Mouse (Mus musculus): ENCODE data around the gene Nsmce1. TPM values are rescaled to one million over a fixed set of nuclear protein-coding genes. Genes with fewer than 3 reads are reported as not detected.
A peak's percentile ranks its signal among the peaks of the same experiment; 100 is the strongest.
"Not testable (repeated sequence)": the region's sequence is repeated elsewhere in the genome, so short reads cannot be mapped to it uniquely, and the experiment has no call there.

Gene Nsmce1
- polyA plus RNA-seq, 1 experiment from 2014 or later, result 119 TPM

DNA sequence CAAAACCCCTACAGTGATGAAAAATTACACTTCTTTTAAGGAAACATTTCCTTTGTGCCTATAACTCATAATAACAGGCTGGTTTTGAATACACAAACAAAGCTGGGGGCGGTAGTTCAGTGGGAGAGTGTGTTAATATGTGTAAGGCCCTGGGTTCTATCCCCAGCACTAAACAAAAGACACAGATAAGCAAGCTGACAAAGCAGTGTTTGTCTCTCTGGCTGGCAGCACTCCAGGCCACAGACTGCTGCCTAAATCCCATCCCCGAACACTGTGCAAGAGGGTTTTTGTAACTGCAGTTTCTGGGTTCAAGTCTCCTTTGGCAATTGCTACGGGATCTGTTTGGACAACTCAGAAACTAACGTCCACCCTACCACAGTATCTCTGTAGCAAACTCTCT lies 49.1 kb downstream of the Nsmce1 start:
- Histone ChIP-seq H3K27ac (ENCODE audit: low read depth, low read length) (no peak overlapping the region), H3K4me2 (ENCODE audit: low read depth) (no peak overlapping the region), H3K36me3 (ENCODE audit: control insufficient read depth, insufficient read depth, low read length) (no peaks in the 10 kb centered on the region), H3K9ac (ENCODE audit: low read length) (no peak overlapping the region), H3K27me3 (ENCODE audit: control insufficient read depth, insufficient read depth, low read length) (no peaks in the 10 kb centered on the region), H3K4me1 (ENCODE audit: control insufficient read depth, insufficient read depth, low read length) (peaks cover 8% of the 10 kb centered on the region; the same call in 1 of the 2 replicates), H3K4me3 (ENCODE audit: low read depth, low read length) (no peak overlapping the region), H3K9me3 (ENCODE audit: control insufficient read depth, low read length) (no peaks in the 10 kb centered on the region)
- DNase-seq (ENCODE audit: low spot score) (no peak), ATAC-seq (ENCODE audit: insufficient read depth, low FRiP score, low TSS enrichment) (no peak)
- WGBS, result 88% methylated on average over 4 of the region's 4 CpGs

DNA sequence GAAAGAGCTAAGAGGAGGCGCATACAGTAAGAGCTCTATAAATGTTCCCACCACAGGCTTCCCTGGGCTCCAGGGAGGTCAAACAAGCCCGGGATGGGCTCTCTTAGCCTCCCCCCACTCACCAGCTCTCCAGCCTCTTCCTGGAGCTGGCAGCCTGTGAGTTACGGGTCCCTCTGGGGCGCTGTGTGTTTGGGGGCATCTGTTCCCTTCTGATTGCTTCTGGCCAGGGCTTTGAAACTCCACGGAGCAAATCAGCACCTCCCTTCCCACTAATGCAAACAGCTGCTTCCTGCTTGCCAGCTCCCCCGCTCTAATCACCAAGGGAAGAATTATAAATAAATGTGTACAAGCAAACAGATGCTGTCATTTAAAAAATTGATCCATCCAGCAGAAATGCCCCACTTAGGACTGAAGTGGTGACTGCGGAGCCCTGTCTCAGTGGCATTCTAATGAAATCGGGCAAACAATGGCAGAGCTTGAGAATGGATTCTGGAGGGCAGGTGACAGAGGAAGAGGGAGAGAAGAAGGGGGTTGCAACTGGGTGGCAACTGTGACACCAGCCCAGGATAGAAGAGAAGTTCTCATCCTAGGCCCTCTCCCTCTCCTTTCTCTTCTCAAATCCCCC lies 56.6 kb downstream of the Nsmce1 start:
- WGBS, result 40% methylated on average over 8 of the region's 8 CpGs
- DNase-seq (ENCODE audit: low spot score) (peak; percentile 62), ATAC-seq (ENCODE audit: insufficient read depth, low FRiP score, low TSS enrichment) (peak; percentile 68; the same call in 1 of the 2 replicates)
- H3K4me1 ChIP-seq (ENCODE audit: control insufficient read depth, insufficient read depth, low read length), result no peaks in the 10 kb centered on the region
- H3K9ac ChIP-seq (ENCODE audit: low read length), result no peak overlapping the region
- H3K4me2 ChIP-seq (ENCODE audit: low read depth), result no peak overlapping the region
- H3K27me3 ChIP-seq (ENCODE audit: control insufficient read depth, insufficient read depth, low read length), result no peaks in the 10 kb centered on the region
- H3K4me3 ChIP-seq (ENCODE audit: low read depth, low read length), result no peak overlapping the region
- no peaks in the 10 kb centered on the region for H3K36me3 ChIP-seq (ENCODE audit: control insufficient read depth, insufficient read depth, low read length)
- no peaks in the 10 kb centered on the region for H3K9me3 ChIP-seq (ENCODE audit: control insufficient read depth, low read length)
- H3K27ac ChIP-seq (ENCODE audit: low read depth, low read length), result peak overlapping the region; percentile 21; the same call in 1 of the 2 replicates

DNA sequence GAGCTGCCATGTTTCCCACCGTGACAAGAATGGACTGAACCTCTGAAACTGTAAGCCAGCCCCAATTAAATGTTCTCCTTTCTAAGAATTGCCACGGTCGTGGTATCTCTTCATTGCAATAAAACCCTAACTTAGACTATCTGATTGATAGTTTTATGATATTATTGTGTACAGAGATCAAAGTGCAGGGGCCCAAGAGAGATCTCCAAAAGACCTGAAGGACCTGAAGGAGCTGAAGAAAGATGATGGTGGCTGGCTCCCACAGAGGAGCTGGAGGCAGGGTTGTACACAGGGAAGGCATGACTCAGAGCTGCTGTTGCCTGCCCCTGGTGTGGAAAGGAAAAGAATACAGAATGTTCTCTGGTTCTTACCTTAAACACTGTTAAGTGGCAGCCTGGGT lies 57.5 kb downstream of the Nsmce1 start:
- no peak overlapping the region for H3K4me2 ChIP-seq (ENCODE audit: low read depth)
- WGBS, result 83% methylated on average over 3 of the region's 3 CpGs
- no peak overlapping the region for H3K27ac ChIP-seq (ENCODE audit: low read depth, low read length)
- H3K9me3 ChIP-seq (ENCODE audit: control insufficient read depth, low read length), result no peaks in the 10 kb centered on the region
- ATAC-seq (ENCODE audit: insufficient read depth, low FRiP score, low TSS enrichment) (no peak), DNase-seq (ENCODE audit: low spot score) (no peak)
- H3K36me3 ChIP-seq (ENCODE audit: control insufficient read depth, insufficient read depth, low read length), result no peaks in the 10 kb centered on the region
- no peak overlapping the region for H3K9ac ChIP-seq (ENCODE audit: low read length)
- no peaks in the 10 kb centered on the region for H3K4me1 ChIP-seq (ENCODE audit: control insufficient read depth, insufficient read depth, low read length)
- no peak overlapping the region for H3K4me3 ChIP-seq (ENCODE audit: low read depth, low read length)
- H3K27me3 ChIP-seq (ENCODE audit: control insufficient read depth, insufficient read depth, low read length), result no peaks in the 10 kb centered on the region

DNA sequence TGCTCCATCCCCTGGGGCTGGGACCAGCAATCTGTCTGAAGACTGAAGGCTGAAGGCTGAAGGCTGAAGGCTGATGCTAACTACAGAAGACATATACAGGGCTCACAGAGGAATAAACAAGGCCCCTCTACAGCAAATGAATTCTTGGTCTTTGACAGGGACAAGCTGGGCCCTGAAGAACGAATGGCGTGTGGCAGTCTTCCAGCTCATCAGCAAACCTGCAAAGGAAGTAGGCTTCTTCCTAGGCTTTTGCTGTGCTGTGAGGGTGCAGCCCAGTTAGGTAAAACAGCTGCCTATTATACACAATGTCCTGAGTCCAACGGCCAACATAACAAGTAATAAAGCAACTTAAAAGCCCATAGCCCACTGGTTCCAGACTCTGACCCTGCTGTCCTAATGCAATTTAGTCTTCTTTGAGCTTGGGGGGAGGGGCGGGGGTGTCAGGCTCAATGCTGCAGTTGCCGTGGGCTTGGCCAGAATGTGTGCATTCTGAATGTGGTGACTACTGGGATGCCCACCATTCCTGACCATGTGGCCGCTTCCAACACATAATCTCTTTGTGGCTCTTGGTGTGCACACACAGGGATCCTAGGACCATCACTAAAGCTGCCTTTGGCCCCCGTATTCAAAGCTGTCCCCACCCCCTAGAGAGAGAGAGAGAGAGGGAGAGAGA lies 61.1 kb downstream of the Nsmce1 start:
- Histone ChIP-seq H3K4me2 (ENCODE audit: low read depth) (no peak overlapping the region), H3K4me3 (ENCODE audit: low read depth, low read length) (no peak overlapping the region), H3K27me3 (ENCODE audit: control insufficient read depth, insufficient read depth, low read length) (no peaks in the 10 kb centered on the region), H3K9me3 (ENCODE audit: control insufficient read depth, low read length) (no peaks in the 10 kb centered on the region), H3K9ac (ENCODE audit: low read length) (no peak overlapping the region), H3K36me3 (ENCODE audit: control insufficient read depth, insufficient read depth, low read length) (no peaks in the 10 kb centered on the region), H3K4me1 (ENCODE audit: control insufficient read depth, insufficient read depth, low read length) (no peaks in the 10 kb centered on the region), H3K27ac (ENCODE audit: low read depth, low read length) (no peak overlapping the region)
- whole genome bisulfite sequencing, result 65% methylated on average over 7 of the region's 7 CpGs
- DNase-seq (ENCODE audit: low spot score) (no peak), ATAC-seq (ENCODE audit: insufficient read depth, low FRiP score, low TSS enrichment) (no peak)

DNA sequence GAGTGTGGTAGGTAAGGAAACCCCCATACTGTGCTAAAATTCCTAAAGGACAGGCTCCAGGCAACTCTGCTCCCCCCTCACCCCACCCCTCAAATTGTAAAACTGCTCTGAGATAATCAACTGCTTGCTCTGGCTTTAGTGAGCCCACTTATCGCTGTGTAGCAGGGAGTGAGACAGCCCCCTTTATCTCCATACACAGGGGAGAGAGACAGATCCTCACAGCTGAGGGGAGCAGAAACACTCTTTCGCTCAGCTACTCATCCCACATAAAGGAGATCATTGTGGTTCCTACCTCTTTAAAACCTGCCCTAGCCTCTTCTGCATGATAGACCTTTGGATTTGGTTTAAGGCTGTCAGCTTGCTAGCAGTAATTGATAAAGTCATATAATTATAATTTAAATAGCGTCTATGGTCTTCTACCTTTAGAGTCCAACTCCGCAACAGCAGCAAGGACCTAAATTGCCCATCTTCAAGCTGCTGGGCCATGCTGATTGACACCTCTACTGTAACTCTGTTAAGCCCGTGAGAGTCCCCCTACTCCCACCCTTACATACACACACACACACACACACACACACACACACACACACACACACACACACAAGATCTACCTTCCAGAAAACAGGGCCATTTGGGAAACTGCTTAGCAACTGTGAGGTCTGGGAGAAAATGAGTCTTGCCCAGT lies 62.4 kb downstream of the Nsmce1 start:
- 77% methylated on average over 5 of the region's 5 CpGs for WGBS
- DNase-seq (ENCODE audit: low spot score); H3K4me2 ChIP-seq (ENCODE audit: low read depth); H3K27me3 ChIP-seq (ENCODE audit: control insufficient read depth, insufficient read depth, low read length); H3K9me3 ChIP-seq (ENCODE audit: control insufficient read depth, low read length); H3K4me3 ChIP-seq (ENCODE audit: low read depth, low read length); H3K27ac ChIP-seq (ENCODE audit: low read depth, low read length); H3K36me3 ChIP-seq (ENCODE audit: control insufficient read depth, insufficient read depth, low read length); ATAC-seq (ENCODE audit: insufficient read depth, low FRiP score, low TSS enrichment); H3K9ac ChIP-seq (ENCODE audit: low read length); H3K4me1 ChIP-seq (ENCODE audit: control insufficient read depth, insufficient read depth, low read length): not testable (repeated sequence)

DNA sequence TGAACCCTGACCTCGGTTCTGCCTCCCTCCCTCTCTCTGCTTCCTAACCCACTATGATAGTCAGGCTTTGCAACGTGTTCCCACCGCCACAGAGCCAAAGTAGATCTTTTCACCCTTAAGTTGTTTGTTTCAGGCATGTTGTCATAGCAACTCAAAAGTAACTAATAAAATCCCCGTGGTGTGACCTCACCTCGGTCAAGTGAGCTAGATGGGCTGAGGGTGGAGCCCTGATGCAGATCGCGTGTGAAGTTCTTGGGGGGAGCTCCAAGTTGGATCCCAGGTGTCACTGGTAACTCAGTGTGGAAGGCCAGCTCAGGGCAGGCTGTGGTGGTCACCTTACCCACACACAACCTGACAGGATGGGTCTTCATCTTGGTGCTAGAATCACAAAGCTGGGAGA lies 63.0 kb downstream of the Nsmce1 start:
- no peak overlapping the region for H3K9ac ChIP-seq (ENCODE audit: low read length)
- no peak overlapping the region for H3K4me2 ChIP-seq (ENCODE audit: low read depth)
- H3K27me3 ChIP-seq (ENCODE audit: control insufficient read depth, insufficient read depth, low read length), result no peaks in the 10 kb centered on the region
- DNase-seq (ENCODE audit: low spot score), result no peak
- no peak overlapping the region for H3K27ac ChIP-seq (ENCODE audit: low read depth, low read length)
- no peaks in the 10 kb centered on the region for H3K4me1 ChIP-seq (ENCODE audit: control insufficient read depth, insufficient read depth, low read length)
- H3K36me3 ChIP-seq (ENCODE audit: control insufficient read depth, insufficient read depth, low read length), result no peaks in the 10 kb centered on the region
- no peak overlapping the region for H3K4me3 ChIP-seq (ENCODE audit: low read depth, low read length)
- no peaks in the 10 kb centered on the region for H3K9me3 ChIP-seq (ENCODE audit: control insufficient read depth, low read length)
- WGBS, result 77% methylated on average over 7 of the region's 7 CpGs
- no peak for ATAC-seq (ENCODE audit: insufficient read depth, low FRiP score, low TSS enrichment)

DNA sequence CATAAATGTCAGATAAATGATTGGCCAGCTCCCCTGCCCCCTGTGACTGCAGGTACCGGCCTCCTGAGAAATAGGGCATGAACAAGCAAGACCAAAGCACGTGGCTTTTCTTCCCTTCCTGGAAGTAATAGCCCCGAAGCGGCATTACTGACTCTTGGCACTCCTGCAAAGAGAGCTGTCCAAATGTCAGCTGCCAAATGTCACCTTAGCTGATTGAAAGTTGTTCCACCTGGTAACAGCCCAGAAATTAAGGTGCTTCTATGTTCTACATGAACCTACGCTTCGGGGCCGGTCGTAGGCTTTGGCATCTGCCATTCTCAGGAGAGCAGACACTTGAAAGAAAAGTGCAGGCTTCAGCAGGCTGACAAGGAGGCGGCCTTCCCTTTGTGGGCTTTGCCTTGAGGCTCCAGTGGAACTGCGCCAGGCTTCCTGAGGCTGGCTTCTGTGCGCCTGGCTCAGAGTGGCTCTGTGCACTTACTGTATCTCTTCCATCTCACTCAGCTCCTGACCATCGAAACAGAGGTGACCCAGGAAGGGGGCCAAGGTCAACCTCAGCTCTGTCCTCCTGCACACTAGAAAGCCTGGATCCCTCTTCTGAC lies 63.8 kb downstream of the Nsmce1 start:
- WGBS, result 87% methylated on average over 12 of the region's 12 CpGs
- no peaks in the 10 kb centered on the region for H3K36me3 ChIP-seq (ENCODE audit: control insufficient read depth, insufficient read depth, low read length)
- H3K9me3 ChIP-seq (ENCODE audit: control insufficient read depth, low read length), result no peaks in the 10 kb centered on the region
- ATAC-seq (ENCODE audit: insufficient read depth, low FRiP score, low TSS enrichment) (no peak), DNase-seq (ENCODE audit: low spot score) (no peak)
- no peak overlapping the region for H3K9ac ChIP-seq (ENCODE audit: low read length)
- no peak overlapping the region for H3K4me2 ChIP-seq (ENCODE audit: low read depth)
- no peaks in the 10 kb centered on the region for H3K27me3 ChIP-seq (ENCODE audit: control insufficient read depth, insufficient read depth, low read length)
- no peak overlapping the region for H3K4me3 ChIP-seq (ENCODE audit: low read depth, low read length)
- H3K27ac ChIP-seq (ENCODE audit: low read depth, low read length), result no peak overlapping the region
- H3K4me1 ChIP-seq (ENCODE audit: control insufficient read depth, insufficient read depth, low read length), result no peaks in the 10 kb centered on the region

DNA sequence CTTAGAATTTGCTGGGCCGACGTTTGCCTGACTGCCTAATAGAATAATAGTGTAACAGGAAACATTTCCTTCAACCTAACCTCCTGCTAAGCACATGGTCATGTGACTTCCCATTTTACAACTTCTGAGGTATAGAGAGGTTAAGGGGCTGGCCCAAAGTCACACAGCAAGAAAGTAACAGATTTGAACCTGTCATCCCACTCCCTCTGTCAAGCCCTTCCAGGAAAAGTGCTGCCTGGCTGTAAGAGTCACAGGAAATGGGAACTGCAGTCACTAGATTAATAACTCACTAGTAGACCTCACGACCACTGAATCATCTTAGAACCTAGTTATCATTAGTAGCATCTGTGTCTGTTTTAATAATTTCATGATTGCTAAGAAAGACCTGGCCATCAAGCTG lies 68.3 kb downstream of the Nsmce1 start:
- no peaks in the 10 kb centered on the region for H3K36me3 ChIP-seq (ENCODE audit: control insufficient read depth, insufficient read depth, low read length)
- no peak for ATAC-seq (ENCODE audit: insufficient read depth, low FRiP score, low TSS enrichment)
- no peaks in the 10 kb centered on the region for H3K4me1 ChIP-seq (ENCODE audit: control insufficient read depth, insufficient read depth, low read length)
- H3K4me2 ChIP-seq (ENCODE audit: low read depth), result no peak overlapping the region
- no peak for DNase-seq (ENCODE audit: low spot score)
- H3K4me3 ChIP-seq (ENCODE audit: low read depth, low read length), result no peak overlapping the region
- no peak overlapping the region for H3K9ac ChIP-seq (ENCODE audit: low read length)
- no peaks in the 10 kb centered on the region for H3K9me3 ChIP-seq (ENCODE audit: control insufficient read depth, low read length)
- no peak overlapping the region for H3K27ac ChIP-seq (ENCODE audit: low read depth, low read length)
- WGBS, result 79% methylated on average over 3 of the region's 3 CpGs
- H3K27me3 ChIP-seq (ENCODE audit: control insufficient read depth, insufficient read depth, low read length), result no peaks in the 10 kb centered on the region

Measured in neural tube, embryonic 11.5 days (tissue).